Mouse (Mus musculus) bone marrow, adult 2 months (tissue): ENCODE results near the gene Car11. TPM values are rescaled to one million over a fixed set of nuclear protein-coding genes. Genes with fewer than 3 reads are reported as not detected.

Source experiments
- H3K27ac ChIP-seq: fragments of 200-500 bp; 2 replicates; pipeline ENCODE4 v1.5.1; 2012; ENCODE audit warnings: low read depth, mild to moderate bottlenecking, control low read depth, inconsistent platforms, low read length; ENCODE audit not compliant: control insufficient read depth, poor library complexity, insufficient read depth
- H3K4me1 ChIP-seq: fragments of 200-500 bp; 2 replicates; pipeline ENCODE4 v1.6.1; 2011; ENCODE audit warnings: low read length; ENCODE audit not compliant: control insufficient read depth, insufficient read depth
- H3K4me3 ChIP-seq: fragments of 200-500 bp; replicated peaks from 2 replicates; pipeline ENCODE3; 2011; ENCODE audit warnings: mild to moderate bottlenecking, low read depth, low read length, control low read depth; ENCODE audit not compliant: control insufficient read depth
- CTCF ChIP-seq: fragments of 200-500 bp; IDR thresholded peaks from 2 replicates; pipeline ENCODE4 v1.5.1; 2011; ENCODE audit warnings: low read length, control low read depth; ENCODE audit not compliant: control insufficient read depth, insufficient read depth
- POLR2A ChIP-seq: fragments of 200-500 bp; IDR thresholded peaks from 2 replicates; pipeline ENCODE4 v1.6.1; 2011; ENCODE audit warnings: low read depth, mild to moderate bottlenecking, control low read depth, low read length, borderline replicate concordance; ENCODE audit not compliant: control insufficient read depth
- WGBS: fragments of 180-500 bp; shearing (Covaris S2); methylation state at CpG from one replicate; pipeline ENCODE4 v1.1.7; 2018; 5-methylcytosine and 5-hydroxymethylcytosine counted together
- polyA plus RNA-seq: library from polyadenylated mRNA; stranded (reverse); fragments of >200 nt; gene quantifications from 2 replicates; pipeline ENCODE4 v1.2.4, GENCODE M21; 2011; ENCODE audit warnings: low replicate concordance; ENCODE audit not compliant: missing spikeins, insufficient read depth, insufficient read length

Gene Car11
- polyA plus RNA-seq, 1 experiment: 4.4 TPM

DNA sequence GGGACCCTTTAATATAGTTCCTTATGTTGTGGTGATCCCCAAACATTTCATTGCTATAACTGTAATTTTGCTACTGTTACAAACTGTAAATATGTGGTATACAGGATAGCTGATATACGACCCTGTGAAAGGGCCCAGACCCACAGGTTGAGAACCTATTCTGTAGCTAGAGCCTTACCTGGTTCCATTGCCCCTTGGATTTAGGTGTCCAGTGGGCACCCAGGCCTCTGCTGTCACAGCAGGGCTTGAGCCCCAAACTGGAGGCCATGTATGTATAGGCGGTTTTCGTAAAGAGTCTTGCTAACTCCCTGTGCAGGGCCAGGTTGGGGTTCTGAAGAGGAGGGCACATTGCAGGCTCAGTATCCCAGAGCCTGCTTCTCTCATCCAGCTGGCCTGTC is 16.8 kb downstream of the Car11 start:
- 67% methylated on average over 3 of the region's 3 CpGs for WGBS
- H3K4me1 ChIP-seq: peaks cover 4% of the 10 kb centered on the region; the same call in 1 of the 2 replicates
- TF ChIP-seq CTCF: no peak
- TF ChIP-seq POLR2A: no peak

DNA sequence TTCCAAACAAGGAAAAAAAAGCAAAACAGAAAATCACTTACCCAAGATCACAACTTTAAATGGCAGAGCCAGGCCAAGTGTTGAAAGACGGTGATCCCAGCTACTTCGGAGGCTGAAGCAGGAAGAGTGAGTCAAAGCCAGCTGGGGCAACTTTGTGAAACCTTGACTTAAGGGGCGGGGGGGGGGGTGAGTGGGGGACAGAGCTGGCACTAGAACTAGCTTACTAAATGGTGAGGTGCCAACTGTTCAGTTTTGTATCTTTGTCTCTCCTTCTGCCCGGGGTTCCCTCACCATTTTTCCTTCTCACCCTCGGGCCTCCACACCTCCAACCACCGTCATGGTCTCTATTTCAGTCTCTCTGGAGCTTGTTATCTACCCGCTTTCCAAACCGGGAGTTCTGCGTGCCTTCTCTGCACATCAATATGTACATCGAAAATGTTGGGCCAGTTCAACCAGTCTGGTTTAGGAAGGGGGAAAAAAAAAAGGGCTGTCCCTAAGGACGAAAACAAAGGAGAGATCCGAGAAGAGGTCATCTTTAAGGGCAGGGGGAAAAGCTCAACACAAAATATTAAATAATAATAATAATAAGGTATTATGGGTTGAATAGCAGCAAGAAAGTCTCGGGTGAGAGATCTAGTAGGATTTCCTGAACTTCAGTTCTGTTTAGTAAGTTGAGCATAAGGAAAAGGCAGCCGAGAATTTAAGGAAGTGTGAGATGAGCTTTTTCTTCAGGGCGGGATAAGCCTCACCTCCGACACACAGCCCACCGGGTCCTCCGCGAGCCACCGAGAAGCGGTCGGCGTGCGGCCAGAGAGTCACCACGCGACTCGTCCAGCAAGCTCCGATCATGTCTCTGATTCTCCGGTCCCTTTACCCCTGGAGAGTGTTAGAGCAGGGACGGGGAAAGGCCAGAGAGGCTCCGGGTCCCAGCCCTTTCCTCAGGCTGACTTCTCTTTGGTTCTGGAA is 17.6 kb downstream of the Car11 start:
- Histone ChIP-seq H3K27ac (peak overlapping the region; percentile 94), H3K4me1 (peaks cover 4% of the 10 kb centered on the region; the same call in 1 of the 2 replicates), H3K4me3 (peak overlapping the region; percentile 84)
- TF ChIP-seq CTCF (no peak), POLR2A (no peak)
- WGBS: 4% methylated on average over 31 of the region's 31 CpGs

More for the DNA sequence above, 16.8 kb downstream of the Car11 start:
- H3K4me3 ChIP-seq: peak overlapping the region; percentile 52
- peak overlapping the region; percentile 88 for H3K27ac ChIP-seq

DNA sequence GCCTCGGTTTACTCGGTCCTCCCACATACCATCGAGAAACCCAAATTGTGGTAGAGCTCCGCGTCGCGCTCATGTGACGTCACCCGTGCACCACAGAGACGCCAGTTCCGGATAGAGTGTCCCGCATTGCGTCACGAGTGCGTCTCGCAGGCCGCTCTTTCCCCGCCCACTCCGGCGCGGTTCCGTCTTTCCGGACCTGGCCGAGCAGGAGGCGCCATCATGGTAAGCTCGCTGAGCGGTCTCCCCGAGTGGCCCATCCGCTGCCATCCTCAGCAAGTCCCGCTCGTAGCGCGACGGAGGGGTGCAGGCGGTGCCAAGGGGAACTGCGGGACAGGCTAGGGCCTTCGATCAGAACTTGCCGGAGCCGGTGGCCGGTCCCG is 18.3 kb downstream of the Car11 start, which contains the start of gene Sphk2:
TSS of gene Sphk2 (minus strand) at position 85 of the 380 bp plus-strand sequence.
- Histone ChIP-seq H3K27ac (peak within 1 kb of the TSS; percentile 94), H3K4me1 (peaks cover 4% of the 10 kb centered on the region; the same call in 1 of the 2 replicates), H3K4me3 (peak within 1 kb of the TSS; percentile 84)
- peak; percentile 15; the same call in 1 of the 2 replicates for TF ChIP-seq CTCF
- peak; percentile 96 for TF ChIP-seq POLR2A
- under 1% methylated on average over 41 of the region's 41 CpGs for WGBS

DNA sequence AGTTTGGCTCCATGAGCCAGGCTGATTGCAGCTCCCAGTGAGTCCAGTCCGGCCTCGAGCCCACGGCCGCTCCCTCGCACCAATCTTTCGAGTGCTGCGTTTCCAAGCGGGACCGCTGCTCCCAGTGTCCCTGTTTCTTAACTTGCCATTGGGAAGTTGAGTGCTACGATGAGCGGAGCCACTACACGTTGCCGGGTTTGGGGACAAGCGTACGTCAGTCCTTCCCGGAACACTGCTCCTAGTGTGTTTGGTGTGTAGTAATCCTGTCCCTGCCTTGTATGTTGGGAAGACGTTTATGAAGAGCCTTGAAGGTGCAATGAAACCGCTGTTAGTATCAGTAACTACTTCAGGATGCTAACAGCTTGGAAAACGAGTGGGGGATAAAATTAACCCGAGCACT is 18.7 kb downstream of the Car11 start:
- H3K4me3 ChIP-seq: peak overlapping the region; percentile 84
- peaks cover 4% of the 10 kb centered on the region; the same call in 1 of the 2 replicates for H3K4me1 ChIP-seq
- WGBS: under 1% methylated on average over 20 of the region's 20 CpGs
- TF ChIP-seq CTCF (no peak), POLR2A (no peak)
- H3K27ac ChIP-seq: peak overlapping the region; percentile 62

DNA sequence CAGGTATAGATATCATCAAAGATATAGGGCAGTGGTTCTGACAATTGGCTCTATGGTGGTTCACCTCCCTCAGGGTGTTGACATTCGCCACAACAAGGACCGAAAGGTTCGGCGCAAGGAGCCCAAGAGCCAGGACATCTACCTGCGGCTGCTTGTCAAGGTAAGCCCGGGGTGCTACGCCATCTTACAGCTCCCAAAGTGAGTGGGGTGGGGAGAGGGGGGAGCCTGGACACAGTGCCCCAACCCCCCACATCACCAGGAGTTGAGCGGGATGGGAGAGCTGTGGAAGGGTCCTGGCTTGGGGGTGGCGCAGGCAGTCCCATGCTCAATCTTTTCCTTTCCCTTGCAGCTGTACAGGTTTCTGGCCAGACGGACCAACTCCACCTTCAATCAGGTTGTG is 19.5 kb downstream of the Car11 start:
- peaks cover 4% of the 10 kb centered on the region; the same call in 1 of the 2 replicates for H3K4me1 ChIP-seq
- TF ChIP-seq POLR2A (no peak), CTCF (no peak)
- peak overlapping the region; percentile 84 for H3K4me3 ChIP-seq
- no peak overlapping the region; the same call in 1 of the 2 replicates for H3K27ac ChIP-seq
- 74% methylated on average over 10 of the region's 10 CpGs for WGBS

DNA sequence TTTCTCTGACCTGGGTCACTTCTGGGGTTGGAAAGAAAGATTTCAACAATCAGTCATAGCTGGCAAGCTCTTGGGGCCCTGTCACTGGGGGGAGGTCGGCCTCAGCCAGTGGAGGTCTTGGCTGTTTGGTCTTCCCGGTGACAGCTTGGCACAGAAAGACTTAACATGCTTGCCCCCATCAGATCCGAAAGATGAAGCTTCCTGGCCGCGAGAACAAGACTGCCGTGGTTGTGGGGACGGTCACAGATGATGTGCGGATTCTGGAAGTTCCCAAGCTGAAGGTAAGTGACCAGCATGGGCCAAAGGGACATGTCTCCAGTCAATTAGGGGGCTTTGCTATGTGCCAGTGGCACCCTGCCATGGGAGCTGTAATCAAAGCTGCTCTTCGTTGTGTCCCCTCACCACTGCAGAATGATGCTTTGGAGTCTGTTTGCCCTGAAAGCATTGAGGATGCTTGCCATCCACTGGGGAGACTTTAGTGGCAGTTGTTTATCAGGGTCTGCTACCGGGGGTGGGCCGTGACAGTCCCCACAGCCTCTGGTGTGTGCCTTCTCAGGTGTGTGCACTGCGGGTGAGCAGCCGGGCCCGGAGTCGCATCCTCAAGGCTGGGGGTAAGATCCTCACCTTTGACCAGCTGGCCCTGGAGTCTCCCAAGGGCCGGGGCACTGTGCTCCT is 20.2 kb downstream of the Car11 start:
- H3K4me1 ChIP-seq: peaks cover 4% of the 10 kb centered on the region; the same call in 1 of the 2 replicates
- TF ChIP-seq POLR2A (no peak), CTCF (no peak)
- H3K27ac ChIP-seq: no peak overlapping the region
- H3K4me3 ChIP-seq: no peak overlapping the region
- WGBS: 88% methylated on average over 16 of the region's 16 CpGs

DNA sequence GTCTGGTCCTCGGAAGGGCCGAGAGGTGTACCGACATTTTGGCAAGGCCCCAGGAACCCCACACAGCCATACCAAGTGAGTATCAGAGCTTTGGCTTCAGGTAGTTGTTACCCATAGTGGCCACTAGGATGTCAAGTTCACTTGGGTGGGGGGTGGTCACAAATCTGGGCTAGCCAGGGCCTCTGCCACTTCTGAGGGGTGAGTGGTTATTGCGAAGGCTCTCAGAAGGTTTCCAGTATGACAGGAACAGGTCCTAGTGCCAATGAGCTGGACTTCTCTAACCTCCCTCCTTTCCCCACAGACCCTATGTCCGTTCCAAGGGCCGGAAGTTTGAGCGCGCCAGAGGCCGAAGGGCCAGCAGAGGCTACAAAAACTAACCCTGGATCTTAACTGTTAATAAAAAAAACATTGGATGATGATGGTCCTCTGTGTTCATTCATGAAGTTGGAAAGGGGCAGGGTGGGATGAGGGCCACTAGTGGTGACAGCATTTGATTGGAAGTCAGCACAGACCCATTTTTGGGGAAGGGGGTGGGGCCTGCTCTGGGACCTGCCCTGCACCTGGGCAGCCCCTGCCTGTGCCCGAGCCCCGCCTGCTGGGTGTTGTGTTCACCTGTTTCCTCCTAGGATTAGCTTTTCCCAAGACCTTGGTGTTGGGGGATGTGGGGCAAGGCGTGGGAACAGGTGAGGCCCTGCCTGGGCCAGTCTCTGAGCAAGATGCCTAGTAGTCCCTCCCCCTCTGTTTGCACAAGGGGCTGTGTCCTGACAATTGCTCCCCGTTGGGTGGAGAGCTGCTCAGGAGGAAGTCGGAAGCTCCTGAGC is 21.0 kb downstream of the Car11 start, which contains the start of gene Fam83e:
TSS of gene Fam83e (plus strand) at position 800 of the 821 bp plus-strand sequence.
- WGBS: 82% methylated on average over 14 of the region's 14 CpGs
- Histone ChIP-seq H3K4me1 (peaks cover 2% of the 10 kb centered on the region; the same call in 1 of the 2 replicates), H3K27ac (no peak within 1 kb of the TSS), H3K4me3 (no peak within 1 kb of the TSS)
- TF ChIP-seq CTCF (no peak), POLR2A (no peak)

DNA sequence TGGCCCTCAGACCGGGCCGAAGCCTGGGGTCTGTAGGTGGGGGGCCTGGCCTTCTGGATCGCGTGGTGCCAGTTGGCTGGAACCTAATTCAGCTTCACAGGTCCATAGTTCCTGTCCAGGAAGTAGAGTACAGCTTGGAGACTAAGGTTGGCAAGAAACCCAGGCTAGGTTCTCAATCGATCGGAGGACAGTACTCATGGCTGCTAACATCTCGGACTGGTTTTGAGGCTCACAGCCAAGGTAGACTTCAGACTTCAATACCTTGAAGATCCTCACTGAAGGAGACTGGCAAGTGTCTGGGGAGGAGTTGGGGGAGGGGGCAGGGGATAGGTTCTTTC is 21.6 kb downstream of the Car11 start:
- no peak overlapping the region for H3K27ac ChIP-seq
- TF ChIP-seq POLR2A: no peak
- no peak for TF ChIP-seq CTCF
- no peak overlapping the region for H3K4me3 ChIP-seq
- H3K4me1 ChIP-seq: no peaks in the 10 kb centered on the region; the same call in 1 of the 2 replicates
- WGBS: 89% methylated on average over 7 of the region's 7 CpGs
